Mouse (Mus musculus): ENCODE data around the gene Igf1.

- TF ChIP-seq CTCF (IDR thresholded peaks at IDR 0.05; ENCODE audit: borderline replicate concordance, extremely low read depth, insufficient read depth, insufficient read length), result no peak
- TF ChIP-seq POLR2A (IDR thresholded peaks at IDR 0.05; ENCODE audit: borderline replicate concordance, extremely low read depth, insufficient read depth, insufficient read length, poor library complexity, severe bottlenecking), result no peak
Observed at GRCm38 (mm10) chr10:87832101-87832500, 26.0 kb upstream of the Igf1 start.
